Mouse (Mus musculus) kidney, postnatal 36 days (tissue): ENCODE measurements at regions not wholly inside any gene's neighbourhood (a gene's known extent, or its start where the extent isn't known, plus 50 kb on each side); places are given as distances from the start of the nearest gene placed in this dataset.

Experiments
- DNase-seq, 2 experiments: peaks; one replicate each; pipeline ENCODE4 v3.0.0; 2021 to 2022; ENCODE audit warnings: mixed read lengths in 2 of 2

DNA sequence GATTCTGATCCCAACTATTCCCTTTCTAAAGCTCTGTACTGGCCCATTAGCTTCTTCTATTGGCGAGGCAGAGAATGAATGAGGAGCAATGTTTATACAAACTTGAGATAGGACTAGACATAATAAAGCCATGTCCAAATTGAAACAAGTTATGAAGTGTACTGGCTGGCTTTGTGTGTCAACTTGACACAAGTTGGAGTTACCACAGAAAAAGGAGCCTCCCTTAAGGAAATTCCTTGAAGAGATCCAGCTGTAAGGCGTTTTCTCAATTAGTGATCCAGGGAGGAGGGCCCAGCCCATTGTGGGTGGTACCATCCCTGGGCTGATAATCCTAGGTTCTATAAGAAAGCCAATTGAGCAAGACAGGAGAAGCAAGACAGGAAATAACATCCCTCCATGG, 135.9 kb upstream of the Cr2 start:
- no peak for DNase-seq

GRCm38 (mm10) chr1:195285076-195285475, 108.6 kb upstream of the Cr2 start:
- no peak for DNase-seq

- peak; percentile 97 to 99 for DNase-seq
Measured at GRCm38 (mm10) chr1:195241496-195241895, 65.0 kb upstream of the Cr2 start.

GRCm38 (mm10) chr1:195232658-195233057, 56.1 kb upstream of the Cr2 start:
- peak; percentile 58 to 75 for DNase-seq

- no peak for DNase-seq
Measured at GRCm38 (mm10) chr1:195227007-195227406, 50.5 kb upstream of the Cr2 start.
